Mouse (Mus musculus) thymus, postnatal 4 days (tissue): ENCODE results near the gene Msh4.
"Not testable (repeated sequence)": the region's sequence is repeated elsewhere in the genome, so short reads cannot be mapped to it uniquely, and the experiment has no call there.

Experiments
- DNase-seq: peaks from one replicate; pipeline ENCODE4 v3.0.0; 2021

Msh4 gene

GRCm38 (mm10) chr3:153910489-153910888 lies 4.6 kb upstream of the Msh4 start:
- DNase-seq: no peak

GRCm38 (mm10) chr3:153908919-153909318 lies 3.0 kb upstream of the Msh4 start:
- DNase-seq: no peak

- peak; percentile 22 for DNase-seq
Observed at GRCm38 (mm10) chr3:153905251-153906135, 445 bp downstream of the Msh4 start.

- DNase-seq: peak; percentile 60
Observed at GRCm38 (mm10) chr3:153904586-153904985, 1.4 kb downstream of the Msh4 start.

GRCm38 (mm10) chr3:153902595-153902994 lies 3.3 kb downstream of the Msh4 start:
- DNase-seq: no peak

GRCm38 (mm10) chr3:153901904-153902303 lies 4.0 kb downstream of the Msh4 start:
- DNase-seq: no peak

GRCm38 (mm10) chr3:153897216-153897615 lies 8.7 kb downstream of the Msh4 start:
- DNase-seq: peak; percentile 42

GRCm38 (mm10) chr3:153895454-153895853 lies 10.5 kb downstream of the Msh4 start:
- peak; percentile 71 for DNase-seq

- no peak for DNase-seq
Observed at GRCm38 (mm10) chr3:153889188-153889781, 16.7 kb downstream of the Msh4 start.

- DNase-seq: no peak
Observed at GRCm38 (mm10) chr3:153888141-153888540, 17.8 kb downstream of the Msh4 start.

- peak; percentile 29 for DNase-seq
Observed at GRCm38 (mm10) chr3:153886296-153886695, 19.6 kb downstream of the Msh4 start.

- DNase-seq: no peak
Observed at GRCm38 (mm10) chr3:153871396-153871795, 34.5 kb downstream of the Msh4 start.

- DNase-seq: no peak
Observed at GRCm38 (mm10) chr3:153867149-153868136, 38.5 kb downstream of the Msh4 start.

- no peak for DNase-seq
Observed at GRCm38 (mm10) chr3:153864636-153865429, 41.1 kb downstream of the Msh4 start.

GRCm38 (mm10) chr3:153863816-153864215 lies 42.1 kb downstream of the Msh4 start:
- no peak for DNase-seq

- not testable (repeated sequence) for DNase-seq
Observed at GRCm38 (mm10) chr3:153860392-153860791, 45.5 kb downstream of the Msh4 start.

- no peak for DNase-seq
Observed at GRCm38 (mm10) chr3:153858350-153859001, 47.5 kb downstream of the Msh4 start.

GRCm38 (mm10) chr3:153852266-153852665 lies 53.7 kb downstream of the Msh4 start:
- DNase-seq: no peak

GRCm38 (mm10) chr3:153850759-153851158 lies 55.2 kb downstream of the Msh4 start:
- DNase-seq: no peak

- DNase-seq: peak; percentile 63
Observed at GRCm38 (mm10) chr3:153849368-153850015, 56.4 kb downstream of the Msh4 start.

GRCm38 (mm10) chr3:153847207-153847733 lies 58.7 kb downstream of the Msh4 start:
- no peak for DNase-seq
